8 mouse cellular contexts compared by ENCODE assay signal in the genomic region with DNA sequence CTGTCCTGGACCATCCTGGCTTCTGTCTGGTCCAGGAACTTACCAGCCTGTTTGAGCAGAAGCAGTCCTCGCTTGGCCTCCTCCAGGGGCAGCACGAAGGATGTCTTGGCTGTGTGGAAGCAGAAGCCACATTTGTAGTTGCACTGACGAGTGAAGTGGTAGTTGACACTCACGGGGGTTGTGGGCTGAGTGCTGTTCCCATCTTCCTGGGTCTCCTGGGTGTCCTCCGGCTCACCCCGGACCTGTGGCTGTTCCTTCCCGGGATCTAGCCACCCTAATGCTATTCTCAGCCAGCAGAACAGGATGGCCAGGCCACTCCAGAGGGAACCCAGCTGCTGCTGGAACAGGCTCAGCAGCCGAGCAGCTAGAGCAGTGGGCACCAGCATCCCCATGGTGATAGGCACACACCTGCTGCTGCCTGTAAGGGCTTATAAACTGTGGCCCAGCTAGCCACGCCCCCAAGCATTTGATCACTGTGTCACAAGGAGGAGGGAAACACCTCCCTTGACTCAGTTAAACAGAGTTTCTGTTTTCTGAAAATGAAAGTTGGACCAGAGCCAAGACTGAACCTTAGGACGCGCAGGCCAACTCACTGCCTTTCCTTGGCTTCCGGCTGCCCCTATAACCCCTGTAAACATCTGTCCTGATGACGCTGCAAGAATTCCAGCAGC. TPM values are rescaled to one million over a fixed set of nuclear protein-coding genes. Genes with fewer than 3 reads are reported as not detected.
DNase-seq lines count a peak whose midpoint lies in the region; TF ChIP-seq lines count a peak whose summit lies in the region.

Rsad2 (minus strand) TSS at position 425 of the 671 bp plus-strand sequence.

- peak within 1 kb of the TSS; percentile 14 for H3K4me3 ChIP-seq in olfactory bulb, adult 2 months (ENCODE audit: insufficient read depth, low read depth, low read length)

- peak; percentile 29 for DNase-seq in urinary bladder, adult 2 months (ENCODE audit: low spot score)
- no peak for DNase-seq in urinary bladder, postnatal 10 days (ENCODE audit: low spot score)
- DNase-seq in embryo, embryonic 10.5 days (ENCODE audit: low spot score) = peak; percentile 36
- DNase-seq in heart, adult 18-20 months = peak; percentile 79 to 87
- DNase-seq in kidney, adult 18-20 months = peak; percentile 81
- peak; percentile 83 to 88 for DNase-seq in lung, adult 18-20 months
- DNase-seq in right cerebral cortex, postnatal 36 days (ENCODE audit: low spot score in 2 of 2) = no peak

- no peak within 1 kb of the TSS for H3K27ac ChIP-seq in olfactory bulb, adult 2 months (ENCODE audit: insufficient read depth, low read depth, low read length)

- H3K4me1 ChIP-seq in olfactory bulb, adult 2 months (ENCODE audit: control insufficient read depth, insufficient read depth, low read length) = peaks cover 12% of the 10 kb centered on the region

- WGBS in olfactory bulb, adult 2 months = 41% methylated on average over 13 of the region's 13 CpGs

- TF ChIP-seq CTCF in olfactory bulb, adult 2 months (IDR thresholded peaks at IDR 0.05; ENCODE audit: insufficient read depth, low read depth, low read length) = no peak

- TF ChIP-seq POLR2A in olfactory bulb, adult 2 months (IDR thresholded peaks at IDR 0.05; ENCODE audit: insufficient read depth, low read depth, low read length) = no peak

RNA-seq across cellular contexts. Expression of gene Rsad2, which starts in this region (rescaled TPM):
- polyA plus RNA-seq in urinary bladder, adult 2 months (2012; rRNA removed) = 2.5 and 3.5 TPM in 2 replicates
- 1 to 10 TPM; 5.8 to 7.8 TPM for total RNA-seq in heart, adult 18-20 months (2021)
- polyA plus RNA-seq in olfactory bulb, adult 2 months (2012; ENCODE audit: insufficient read depth, insufficient read length, low replicate concordance, missing spikeins) = not detected in 2 replicates

Comparison
In these comparisons a context has a peak if more than half of its experiments do, and no peak if none do; other contexts are left out.
1. DNase-seq: peak in urinary bladder, adult 2 months (single experiment), embryo, embryonic 10.5 days (single experiment), heart, adult 18-20 months (2 of 2), kidney, adult 18-20 months (single experiment) and lung, adult 18-20 months (2 of 2); none in urinary bladder, postnatal 10 days (single experiment) and right cerebral cortex, postnatal 36 days (0 of 2).